Mouse (Mus musculus): ENCODE data around the gene Asl. TPM values are rescaled to one million over a fixed set of nuclear protein-coding genes. Genes with fewer than 3 reads are reported as not detected.

Gene Asl
- polyA plus RNA-seq, 1 experiment from 2014 or later: 37.9 TPM

Other genes with a start within 250 kb of the Asl start
- gene Psph, start 241.8 kb downstream of the Asl start, polyA plus RNA-seq (2016; fragmentation: Nextera tagmentation; extraction: Ambion mirVana): 40.2 and 40.5 TPM in 2 replicates
- 46.6 and 47.5 TPM in 2 replicates for gene Sumf2, start 182.3 kb downstream of the Asl start, polyA plus RNA-seq (2016; fragmentation: Nextera tagmentation; extraction: Ambion mirVana)
- 1,092 and 1,098 TPM in 2 replicates for gene Chchd2, start 141.8 kb downstream of the Asl start, polyA plus RNA-seq (2016; fragmentation: Nextera tagmentation; extraction: Ambion mirVana)
- gene Zbed5, start 133.5 kb downstream of the Asl start, polyA plus RNA-seq (2016; fragmentation: Nextera tagmentation; extraction: Ambion mirVana): 6.2 and 6.7 TPM in 2 replicates
- 0.10 and 0.26 TPM in 2 replicates for gene Phkg1, start 130.7 kb downstream of the Asl start, polyA plus RNA-seq (2016; fragmentation: Nextera tagmentation; extraction: Ambion mirVana)
- gene Nupr1l, start 120.7 kb downstream of the Asl start, polyA plus RNA-seq (2016; fragmentation: Nextera tagmentation; extraction: Ambion mirVana): 3.5 and 4.3 TPM in 2 replicates
- 32.1 and 32.4 TPM in 2 replicates for gene Vkorc1l1, start 87.3 kb downstream of the Asl start, polyA plus RNA-seq (2016; fragmentation: Nextera tagmentation; extraction: Ambion mirVana)
- gene Gusb, start 26.2 kb downstream of the Asl start, polyA plus RNA-seq (2016; fragmentation: Nextera tagmentation; extraction: Ambion mirVana): 36.1 and 40.5 TPM in 2 replicates
- 57.6 and 61.3 TPM in 2 replicates for gene Crcp, start within 50 bp of the Asl start, polyA plus RNA-seq (2016; fragmentation: Nextera tagmentation; extraction: Ambion mirVana)
- gene Tpst1, start 44.1 kb upstream of the Asl start, polyA plus RNA-seq (2016; fragmentation: Nextera tagmentation; extraction: Ambion mirVana): 50.0 and 50.3 TPM in 2 replicates
- gene Kctd7, start 115.6 kb upstream of the Asl start, polyA plus RNA-seq (2016; fragmentation: Nextera tagmentation; extraction: Ambion mirVana): 5.0 and 6.6 TPM in 2 replicates
- 23.5 and 27.3 TPM in 2 replicates for gene Rabgef1, start 142.6 kb upstream of the Asl start, polyA plus RNA-seq (2016; fragmentation: Nextera tagmentation; extraction: Ambion mirVana)
- gene Tmem248, start 187.8 kb upstream of the Asl start, polyA plus RNA-seq (2016; fragmentation: Nextera tagmentation; extraction: Ambion mirVana): 33.6 and 38.0 TPM in 2 replicates
- gene Sbds, start 226.3 kb upstream of the Asl start, polyA plus RNA-seq (2016; fragmentation: Nextera tagmentation; extraction: Ambion mirVana): 64.4 and 77.3 TPM in 2 replicates
- gene Tyw1, start 226.4 kb upstream of the Asl start, polyA plus RNA-seq (2016; fragmentation: Nextera tagmentation; extraction: Ambion mirVana): 32.9 and 33.7 TPM in 2 replicates